Mouse (Mus musculus) olfactory bulb, adult 2 months (tissue): ENCODE data around the gene Rxfp4.

Source experiments
- CTCF ChIP-seq: fragments of 200-500 bp; IDR thresholded peaks from 2 replicates; pipeline ENCODE4 v1.5.1; 2012; ENCODE audit warnings: low read depth, mild to moderate bottlenecking, low read length, moderate library complexity; ENCODE audit not compliant: insufficient read depth
- POLR2A ChIP-seq: fragments of 200-500 bp; IDR thresholded peaks from 2 replicates; pipeline ENCODE4 v1.6.1; 2012; ENCODE audit warnings: mild to moderate bottlenecking, low read depth, low read length, moderate library complexity; ENCODE audit not compliant: insufficient read depth

- TF ChIP-seq CTCF, result no peak
- TF ChIP-seq POLR2A, result no peak
Observed at GRCm38 (mm10) chr3:88637134-88637533, 15.8 kb downstream of the Rxfp4 start.
